Mouse (Mus musculus): Measurements from ENCODE around the gene Bad.

GRCm38 (mm10) chr19:6992011-6992858 is 50.6 kb downstream of the Bad start, which contains the start of gene Dnajc4:
- TF ChIP-seq POLR2A (IDR thresholded peaks at IDR 0.05; ENCODE audit: borderline replicate concordance, extremely low read depth, low read depth, low read length) (peak; percentile 56; the same call in 1 of the 2 replicates), CTCF (IDR thresholded peaks at IDR 0.05; ENCODE audit: insufficient read depth, low read length) (no peak)
